Mouse (Mus musculus) forebrain, embryonic 13.5 days (tissue): ENCODE results near the gene Emilin1. TPM values are rescaled to one million over a fixed set of nuclear protein-coding genes. Genes with fewer than 3 reads are reported as not detected.

Experiments used
- ATAC-seq: fragments of 200-750 bp; cut with Nextera tagmentation; 2 replicates; pipeline ENCODE4 v1.8.0; 2017
- H3K27ac ChIP-seq: fragments of 300-500 bp; sonication (generic); 2 replicates; pipeline ENCODE4 v1.5.1; 2015; ENCODE audit warnings: inconsistent platforms, mild to moderate bottlenecking, moderate library complexity
- H3K27me3 ChIP-seq: fragments of 300-500 bp; sonication (generic); 2 replicates; pipeline ENCODE4 v1.6.1; 2015; ENCODE audit warnings: mild to moderate bottlenecking, inconsistent platforms
- H3K36me3 ChIP-seq: fragments of 300-500 bp; sonication (generic); 2 replicates; pipeline ENCODE4 v1.6.1; 2015; ENCODE audit warnings: mild to moderate bottlenecking, inconsistent platforms; ENCODE audit not compliant: poor library complexity, severe bottlenecking
- H3K4me1 ChIP-seq: fragments of 300-500 bp; sonication (generic); 2 replicates; pipeline ENCODE4 v1.6.1; 2015; ENCODE audit warnings: inconsistent platforms
- H3K4me2 ChIP-seq: fragments of 300-500 bp; sonication (generic); 2 replicates; pipeline ENCODE4 v1.6.1; 2015; ENCODE audit warnings: inconsistent platforms, mild to moderate bottlenecking, moderate library complexity
- H3K4me3 ChIP-seq: fragments of 300-500 bp; sonication (generic); 2 replicates; pipeline ENCODE4 v1.5.1; 2015; ENCODE audit warnings: mild to moderate bottlenecking, inconsistent platforms
- H3K9ac ChIP-seq: fragments of 300-500 bp; sonication (generic); 2 replicates; pipeline ENCODE4 v1.6.1; 2015; ENCODE audit warnings: mild to moderate bottlenecking, inconsistent platforms
- H3K9me3 ChIP-seq: fragments of 300-500 bp; sonication (generic); replicated peaks from 2 replicates; pipeline ENCODE4 v1.6.1; 2016; ENCODE audit warnings: inconsistent platforms
- WGBS: fragments of 180-500 bp; shearing (Covaris S2); methylation state at CpG from one replicate; pipeline ENCODE4 v1.1.7; 2015; 5-methylcytosine and 5-hydroxymethylcytosine counted together
- polyA plus RNA-seq: library from polyadenylated mRNA; unstranded; fragments of >200 nt; fragmentation: Nextera tagmentation; extraction: Ambion mirVana; gene quantifications from 2 replicates; pipeline ENCODE4 v1.2.1, GENCODE M21; 2015

The Emilin1 gene
- polyA plus RNA-seq, 1 experiment from 2014 or later: 10.3 TPM

- Histone ChIP-seq H3K4me3 (no peak overlapping the region), H3K27ac (no peak overlapping the region), H3K4me2 (no peak overlapping the region), H3K4me1 (peaks cover 22% of the 10 kb centered on the region), H3K27me3 (no peaks in the 10 kb centered on the region; the same call in 1 of the 2 replicates), H3K9ac (no peak overlapping the region), H3K36me3 (peaks cover 52% of the 10 kb centered on the region), H3K9me3 (no peaks in the 10 kb centered on the region)
- no peak for ATAC-seq
- WGBS: 83% methylated on average over 5 of the region's 5 CpGs
Observed at GRCm38 (mm10) chr5:30952551-30952950, 39.3 kb downstream of the Emilin1 start.

- Histone ChIP-seq H3K36me3 (peaks cover 66% of the 10 kb centered on the region), H3K4me1 (peaks cover 34% of the 10 kb centered on the region), H3K9me3 (no peaks in the 10 kb centered on the region), H3K4me2 (no peak overlapping the region), H3K9ac (no peak overlapping the region), H3K27me3 (no peaks in the 10 kb centered on the region), H3K4me3 (no peak overlapping the region), H3K27ac (no peak overlapping the region)
- no peak for ATAC-seq
- WGBS: 98% methylated on average over 6 of the region's 6 CpGs
Observed at GRCm38 (mm10) chr5:30954065-30954464, 40.9 kb downstream of the Emilin1 start.

- 94% methylated on average over 9 of the region's 9 CpGs for WGBS
- H3K27me3 ChIP-seq: no peaks in the 10 kb centered on the region
- H3K9me3 ChIP-seq: no peaks in the 10 kb centered on the region
- peaks cover 66% of the 10 kb centered on the region for H3K36me3 ChIP-seq
- no peak overlapping the region for H3K4me2 ChIP-seq
- no peak for ATAC-seq
- peaks cover 34% of the 10 kb centered on the region for H3K4me1 ChIP-seq
- H3K27ac ChIP-seq: no peak overlapping the region
- no peak overlapping the region for H3K9ac ChIP-seq
- no peak overlapping the region for H3K4me3 ChIP-seq
Observed at GRCm38 (mm10) chr5:30954556-30954955, 41.4 kb downstream of the Emilin1 start.

GRCm38 (mm10) chr5:30955751-30956150 lies 42.5 kb downstream of the Emilin1 start:
- no peak for ATAC-seq
- Histone ChIP-seq H3K27ac (no peak overlapping the region), H3K4me3 (no peak overlapping the region), H3K36me3 (peaks cover 66% of the 10 kb centered on the region), H3K9ac (no peak overlapping the region), H3K27me3 (no peaks in the 10 kb centered on the region), H3K9me3 (no peaks in the 10 kb centered on the region), H3K4me1 (peaks cover 23% of the 10 kb centered on the region), H3K4me2 (no peak overlapping the region)
- WGBS: 87% methylated on average over 6 of the region's 6 CpGs

GRCm38 (mm10) chr5:30957891-30958290 lies 44.7 kb downstream of the Emilin1 start:
- H3K4me2 ChIP-seq: peak overlapping the region; percentile 79
- H3K9ac ChIP-seq: no peak overlapping the region
- ATAC-seq: no peak
- H3K4me1 ChIP-seq: peaks cover 23% of the 10 kb centered on the region
- no peaks in the 10 kb centered on the region for H3K9me3 ChIP-seq
- 97% methylated on average over 6 of the region's 6 CpGs for WGBS
- H3K27me3 ChIP-seq: 0 out of 2 replicates have a peak, but pooled peaks cover 6% of the 10 kb centered on the region
- no peak overlapping the region for H3K4me3 ChIP-seq
- H3K27ac ChIP-seq: no peak overlapping the region
- peaks cover 50% of the 10 kb centered on the region for H3K36me3 ChIP-seq

GRCm38 (mm10) chr5:30959198-30959854 lies 46.1 kb downstream of the Emilin1 start:
- ATAC-seq: no peak
- Histone ChIP-seq H3K9me3 (no peaks in the 10 kb centered on the region), H3K4me2 (peak overlapping the region; percentile 79), H3K27me3 (0 out of 2 replicates have a peak, but pooled peaks cover 6% of the 10 kb centered on the region), H3K27ac (peak overlapping the region; percentile 72; the same call in 1 of the 2 replicates), H3K9ac (peak overlapping the region; percentile 91), H3K36me3 (peaks cover 36% of the 10 kb centered on the region), H3K4me3 (peak overlapping the region; percentile 82), H3K4me1 (peaks cover 23% of the 10 kb centered on the region)
- whole genome bisulfite sequencing: 39% methylated on average over 19 of the region's 19 CpGs

GRCm38 (mm10) chr5:30959966-30960501 lies 46.8 kb downstream of the Emilin1 start, which contains the start of gene Preb:
TSS of gene Preb (minus strand) at chr5:30960361.
- under 1% methylated on average over 56 of the region's 56 CpGs for WGBS
- H3K27ac ChIP-seq: peak within 1 kb of the TSS; percentile 72
- H3K4me2 ChIP-seq: peak within 1 kb of the TSS; percentile 79
- peak within 1 kb of the TSS; percentile 91 for H3K9ac ChIP-seq
- H3K4me1 ChIP-seq: peaks cover 23% of the 10 kb centered on the region
- ATAC-seq: peak; percentile 97
- peaks cover 29% of the 10 kb centered on the region for H3K36me3 ChIP-seq
- H3K27me3 ChIP-seq: 0 out of 2 replicates have a peak, but pooled peaks cover 6% of the 10 kb centered on the region
- H3K4me3 ChIP-seq: peak within 1 kb of the TSS; percentile 82
- H3K9me3 ChIP-seq: no peaks in the 10 kb centered on the region

GRCm38 (mm10) chr5:30960814-30961213 lies 47.6 kb downstream of the Emilin1 start:
- 0 out of 2 replicates have a peak, but pooled peaks cover 8% of the 10 kb centered on the region for H3K27me3 ChIP-seq
- H3K27ac ChIP-seq: no peak overlapping the region
- H3K4me2 ChIP-seq: peak overlapping the region; percentile 79
- peaks cover 21% of the 10 kb centered on the region for H3K36me3 ChIP-seq
- 91% methylated on average over 2 of the region's 2 CpGs for WGBS
- ATAC-seq: no peak
- peaks cover 23% of the 10 kb centered on the region for H3K4me1 ChIP-seq
- H3K9me3 ChIP-seq: no peaks in the 10 kb centered on the region
- H3K9ac ChIP-seq: peak overlapping the region; percentile 91; the same call in 1 of the 2 replicates
- H3K4me3 ChIP-seq: peak overlapping the region; percentile 82

- H3K4me2 ChIP-seq: no peak overlapping the region
- peaks cover 23% of the 10 kb centered on the region for H3K4me1 ChIP-seq
- peaks cover 18% of the 10 kb centered on the region for H3K36me3 ChIP-seq
- no peak overlapping the region for H3K27ac ChIP-seq
- no peaks in the 10 kb centered on the region for H3K9me3 ChIP-seq
- WGBS: 86% methylated on average over 10 of the region's 10 CpGs
- no peak for ATAC-seq
- no peak overlapping the region for H3K9ac ChIP-seq
- H3K27me3 ChIP-seq: 0 out of 2 replicates have a peak, but pooled peaks cover 8% of the 10 kb centered on the region
- no peak overlapping the region for H3K4me3 ChIP-seq
Observed at GRCm38 (mm10) chr5:30961545-30962505, 48.6 kb downstream of the Emilin1 start.

GRCm38 (mm10) chr5:30963916-30964315 lies 50.7 kb downstream of the Emilin1 start:
- whole genome bisulfite sequencing: 63% methylated on average over 3 of the region's 3 CpGs
- Histone ChIP-seq H3K4me2 (no peak overlapping the region), H3K36me3 (0 out of 2 replicates have a peak, but pooled peaks cover under 1% of the 10 kb centered on the region), H3K4me1 (peaks cover 6% of the 10 kb centered on the region), H3K9me3 (no peaks in the 10 kb centered on the region), H3K9ac (no peak overlapping the region), H3K4me3 (no peak overlapping the region), H3K27me3 (0 out of 2 replicates have a peak, but pooled peaks cover 8% of the 10 kb centered on the region), H3K27ac (no peak overlapping the region)
- no peak for ATAC-seq

- Histone ChIP-seq H3K4me2 (no peak overlapping the region), H3K9ac (no peak overlapping the region), H3K27ac (no peak overlapping the region), H3K36me3 (no peaks in the 10 kb centered on the region), H3K4me1 (no peaks in the 10 kb centered on the region), H3K9me3 (no peaks in the 10 kb centered on the region), H3K4me3 (no peak overlapping the region), H3K27me3 (0 out of 2 replicates have a peak, but pooled peaks cover 8% of the 10 kb centered on the region)
- ATAC-seq: no peak
- 90% methylated on average over 4 of the region's 4 CpGs for WGBS
Observed at GRCm38 (mm10) chr5:30966189-30966588, 53.0 kb downstream of the Emilin1 start.
